9 mouse cellular contexts compared by ENCODE assay signal in the genomic region with DNA sequence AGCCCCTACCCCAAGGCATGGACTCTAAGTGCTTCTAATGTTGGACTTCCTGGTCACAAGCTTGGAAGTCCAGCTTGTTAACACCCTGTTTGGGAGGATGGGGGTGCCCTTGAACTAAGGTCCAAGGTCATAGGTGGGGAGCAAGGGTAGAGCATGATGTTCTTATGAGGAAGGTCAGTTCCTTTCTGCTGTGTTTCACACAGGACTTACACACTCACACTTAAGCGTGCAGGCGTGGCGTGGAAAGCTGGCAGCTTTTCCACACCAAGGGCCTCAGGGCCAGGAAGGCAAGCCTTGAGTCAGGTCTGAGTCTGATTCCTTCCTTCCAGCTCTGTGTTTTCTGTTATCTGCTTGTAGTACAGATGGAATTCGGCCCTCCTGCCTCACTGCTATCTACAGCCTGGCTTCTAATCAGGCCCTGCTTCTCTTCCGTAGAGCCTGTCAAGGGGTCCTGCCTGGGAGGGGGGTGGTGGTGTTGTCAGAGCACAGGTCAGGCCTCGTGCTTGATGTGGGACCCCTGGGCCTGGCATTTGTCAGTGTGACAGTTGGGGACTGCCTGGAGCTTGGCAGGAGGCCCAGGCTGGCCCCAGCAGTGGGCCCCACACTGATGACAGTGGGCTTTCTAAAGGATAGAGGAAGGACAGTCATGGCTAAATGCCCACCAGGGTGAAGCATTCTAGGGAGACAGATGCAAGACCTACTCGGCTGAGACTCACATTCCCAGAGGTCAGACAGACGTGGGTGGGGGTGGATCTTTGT. TPM values are rescaled to one million over a fixed set of nuclear protein-coding genes. Genes with fewer than 3 reads are reported as not detected.
A peak's percentile ranks its signal among the peaks of the same experiment; 100 is the strongest.
DNase-seq lines count a peak whose midpoint lies in the region; ATAC-seq and TF ChIP-seq lines count a peak whose summit lies in the region.
"Had no signal": no experiment of that assay in that cellular context is flagged by ENCODE, and none has a peak within 500 bp of the region (broad histone marks: within the 10 kb centered on the region; RNA-seq: fewer than 3 reads in every experiment).

No protein-coding gene starts in this region.

- H3K4me3 ChIP-seq in heart, embryonic 15.5 days: peak overlapping the region; percentile 61
- no peak overlapping the region for H3K4me3 ChIP-seq in heart, adult 2 months
- no peak overlapping the region for H3K4me3 ChIP-seq in hindbrain, embryonic 12.5 days
- H3K4me3 ChIP-seq in liver, embryonic 15.5 days (replicated peaks): no peak overlapping the region

- intact Hi-C loops in heart, adult 2 months (cut with DNase I): no loop called here

- H3K27me3 ChIP-seq in heart, embryonic 15.5 days: no peaks in the 10 kb centered on the region
- no peaks in the 10 kb centered on the region for H3K27me3 ChIP-seq in heart, adult 2 months (ENCODE audit: control insufficient read depth, insufficient read depth, low read length)
- peaks cover 13% of the 10 kb centered on the region for H3K27me3 ChIP-seq in hindbrain, embryonic 12.5 days
- peaks cover 18% of the 10 kb centered on the region for H3K27me3 ChIP-seq in liver, embryonic 15.5 days

- H3K4me1 ChIP-seq in heart, embryonic 15.5 days (replicated peaks): peaks cover 86% of the 10 kb centered on the region
- peaks cover 4% of the 10 kb centered on the region for H3K4me1 ChIP-seq in heart, adult 2 months (ENCODE audit: control insufficient read depth, insufficient read depth, low read length)
- H3K4me1 ChIP-seq in hindbrain, embryonic 12.5 days: peaks cover 14% of the 10 kb centered on the region
- peaks cover 8% of the 10 kb centered on the region; the same call in 1 of the 2 replicates for H3K4me1 ChIP-seq in liver, embryonic 15.5 days (replicated peaks)

- no peaks in the 10 kb centered on the region for H3K9me3 ChIP-seq in heart, embryonic 15.5 days (replicated peaks)
- H3K9me3 ChIP-seq in hindbrain, embryonic 12.5 days (replicated peaks): no peaks in the 10 kb centered on the region
- no peaks in the 10 kb centered on the region for H3K9me3 ChIP-seq in liver, embryonic 15.5 days (replicated peaks)

- peak overlapping the region; percentile 80 for H3K9ac ChIP-seq in heart, embryonic 15.5 days
- H3K9ac ChIP-seq in heart, adult 2 months (ENCODE audit: low read depth, low read length): no peak overlapping the region
- no peak overlapping the region for H3K9ac ChIP-seq in hindbrain, embryonic 12.5 days
- no peak overlapping the region for H3K9ac ChIP-seq in liver, embryonic 15.5 days

- 7% methylated on average over 8 of the region's 8 CpGs for WGBS in heart, embryonic 15.5 days
- 46% methylated on average over 8 of the region's 8 CpGs for WGBS in heart, adult 2 months
- 45% methylated on average over 8 of the region's 8 CpGs for WGBS in hindbrain, embryonic 12.5 days
- WGBS in liver, embryonic 15.5 days (ENCODE audit: insufficient replicate concordance): 14% methylated on average over 8 of the region's 8 CpGs

- peak; percentile 94 for ATAC-seq in heart, embryonic 15.5 days (replicated peaks; ENCODE audit: insufficient number of reproducible peaks, insufficient read depth, low FRiP score, low read depth)
- ATAC-seq in hindbrain, embryonic 12.5 days (ENCODE audit: low FRiP score): peak; percentile 64
- ATAC-seq in liver, embryonic 15.5 days (ENCODE audit: insufficient read depth): peak; percentile 28; the same call in 1 of the 2 replicates

- TF ChIP-seq EP300 in heart, adult 2 months (IDR thresholded peaks at IDR 0.05; ENCODE audit: insufficient read depth, low read depth, low read length): no peak

- peak overlapping the region; percentile 72 for H3K4me2 ChIP-seq in heart, embryonic 15.5 days
- H3K4me2 ChIP-seq in hindbrain, embryonic 12.5 days (replicated peaks): no peak overlapping the region
- H3K4me2 ChIP-seq in liver, embryonic 15.5 days: no peak overlapping the region

- no peak for DNase-seq in heart, adult 2 months
- peak; percentile 52 for DNase-seq in NIH3T3 (ENCODE audit: low read depth)
- no peak for DNase-seq in layer of hippocampus, postnatal 36 days
- no peak for DNase-seq in thymus, postnatal 4 days
- no peak for DNase-seq in cerebellum, adult 11-12 months
- DNase-seq: kidney, postnatal 14 days had no signal

- H3K79me2 ChIP-seq in heart, adult 2 months (replicated peaks; ENCODE audit: control insufficient read depth, insufficient read depth, low read length): no peaks in the 10 kb centered on the region

- TF ChIP-seq POLR2A in heart, adult 2 months (IDR thresholded peaks at IDR 0.05; ENCODE audit: insufficient read depth, low read depth, low read length): no peak

- H3K27ac ChIP-seq in heart, embryonic 15.5 days: peak overlapping the region; percentile 99
- no peak overlapping the region for H3K27ac ChIP-seq in heart, adult 2 months
- no peak overlapping the region for H3K27ac ChIP-seq in hindbrain, embryonic 12.5 days
- no peak overlapping the region for H3K27ac ChIP-seq in liver, embryonic 15.5 days (replicated peaks)

- no peak for TF ChIP-seq CTCF in heart, adult 2 months (IDR thresholded peaks at IDR 0.05)

- H3K36me3 ChIP-seq in heart, embryonic 15.5 days: 0 out of 2 replicates have a peak, but pooled peaks cover 5% of the 10 kb centered on the region
- no peaks in the 10 kb centered on the region for H3K36me3 ChIP-seq in heart, adult 2 months (ENCODE audit: control insufficient read depth, insufficient read depth, low read length)
- no peaks in the 10 kb centered on the region for H3K36me3 ChIP-seq in hindbrain, embryonic 12.5 days
- H3K36me3 ChIP-seq in liver, embryonic 15.5 days (replicated peaks): no peaks in the 10 kb centered on the region

RNA-seq across cellular contexts. Expression of gene Lad1, which starts 18.0 kb away (rescaled TPM):
- polyA plus RNA-seq in heart, embryonic 15.5 days (2015; fragmentation: Nextera tagmentation; extraction: Ambion mirVana): 3.2 and 5.8 TPM in 2 replicates
- 1 to 10 TPM; 7.2 to 7.3 TPM for total RNA-seq in heart, adult 2 months (2021)
- polyA plus RNA-seq in heart, adult 2 months (2012; rRNA removed): 13.2 and 16.2 TPM in 2 replicates
- 1.1 and 3.5 TPM in 2 replicates for polyA plus RNA-seq in hindbrain, embryonic 12.5 days (2016; fragmentation: Nextera tagmentation; extraction: Ambion mirVana)
- 0.30 and 0.56 TPM in 2 replicates for polyA plus RNA-seq in liver, embryonic 15.5 days (2015; fragmentation: Nextera tagmentation; extraction: Ambion mirVana)
- total RNA-seq in layer of hippocampus, postnatal 36 days (2021): under 1 TPM; 0.62 to 0.73 TPM

RNA-seq across cellular contexts. Expression of gene Tnni1, which starts 21.1 kb away (rescaled TPM):
- polyA plus RNA-seq in heart, embryonic 15.5 days (2015; fragmentation: Nextera tagmentation; extraction: Ambion mirVana): 3,693 and 4,133 TPM in 2 replicates
- 1 to 10 TPM in 1 of 2 experiments, under 1 TPM in 1; 0.84 to 1.1 TPM for total RNA-seq in heart, adult 2 months (2021)
- 1.3 and 2.5 TPM in 2 replicates for polyA plus RNA-seq in heart, adult 2 months (2012; rRNA removed)
- 9.5 and 28.5 TPM in 2 replicates for polyA plus RNA-seq in hindbrain, embryonic 12.5 days (2016; fragmentation: Nextera tagmentation; extraction: Ambion mirVana)
- 15.5 and 23.2 TPM in 2 replicates for polyA plus RNA-seq in liver, embryonic 15.5 days (2015; fragmentation: Nextera tagmentation; extraction: Ambion mirVana)
- total RNA-seq in layer of hippocampus, postnatal 36 days (2021): 1 to 10 TPM; 2.1 to 3.5 TPM

RNA-seq across cellular contexts. Expression of gene Phlda3, which starts 34.5 kb away (rescaled TPM):
- polyA plus RNA-seq in heart, embryonic 15.5 days (2015; fragmentation: Nextera tagmentation; extraction: Ambion mirVana): 70.5 and 85.0 TPM in 2 replicates
- 10 to 100 TPM in 1 of 2 experiments, 1 to 10 TPM in 1; 8.4 to 11.5 TPM for total RNA-seq in heart, adult 2 months (2021)
- polyA plus RNA-seq in heart, adult 2 months (2012; rRNA removed): 23.3 and 36.8 TPM in 2 replicates
- 18.3 and 19.1 TPM in 2 replicates for polyA plus RNA-seq in hindbrain, embryonic 12.5 days (2016; fragmentation: Nextera tagmentation; extraction: Ambion mirVana)
- 6.2 and 6.7 TPM in 2 replicates for polyA plus RNA-seq in liver, embryonic 15.5 days (2015; fragmentation: Nextera tagmentation; extraction: Ambion mirVana)
- 10 to 100 TPM; 14.0 to 16.6 TPM for total RNA-seq in layer of hippocampus, postnatal 36 days (2021)

RNA-seq across cellular contexts. Expression of gene Tnnt2, which starts 35.8 kb away (rescaled TPM):
- polyA plus RNA-seq in heart, embryonic 15.5 days (2015; fragmentation: Nextera tagmentation; extraction: Ambion mirVana): 7,410 and 9,283 TPM in 2 replicates
- 1,000 to 10,000 TPM; 8,290 to 9,301 TPM for total RNA-seq in heart, adult 2 months (2021)
- 3,392 and 4,661 TPM in 2 replicates for polyA plus RNA-seq in heart, adult 2 months (2012; rRNA removed)
- 5.1 and 18.5 TPM in 2 replicates for polyA plus RNA-seq in hindbrain, embryonic 12.5 days (2016; fragmentation: Nextera tagmentation; extraction: Ambion mirVana)
- polyA plus RNA-seq in liver, embryonic 15.5 days (2015; fragmentation: Nextera tagmentation; extraction: Ambion mirVana): 8.0 and 11.4 TPM in 2 replicates
- 1 to 10 TPM in 1 of 2 experiments, under 1 TPM in 1; 0.60 to 1.1 TPM for total RNA-seq in layer of hippocampus, postnatal 36 days (2021)

Comparison
In these comparisons a context has a peak if more than half of its experiments do, and no peak if none do; other contexts are left out.
1. RNA of gene Tnni1, which starts 21.1 kb away (polyA plus RNA-seq): 3,693 to 4,133 TPM in heart, embryonic 15.5 days; 15.5 to 23.2 TPM in liver, embryonic 15.5 days, 9.5 to 28.5 TPM in hindbrain, embryonic 12.5 days and 1.3 to 2.5 TPM in heart, adult 2 months; every median in the first group is over 100 times any median in the second.
2. ATAC-seq: peak in every context shown above with its lines; median percentile 94 in heart, embryonic 15.5 days; 64 in hindbrain, embryonic 12.5 days; 28 in liver, embryonic 15.5 days.